Mouse (Mus musculus): Measurements from ENCODE around the gene Ppm1h. TPM values are rescaled to one million over a fixed set of nuclear protein-coding genes. Genes with fewer than 3 reads are reported as not detected.

The Ppm1h gene
- polyA plus RNA-seq, 1 experiment from 2014 or later: 7.6 TPM

DNA sequence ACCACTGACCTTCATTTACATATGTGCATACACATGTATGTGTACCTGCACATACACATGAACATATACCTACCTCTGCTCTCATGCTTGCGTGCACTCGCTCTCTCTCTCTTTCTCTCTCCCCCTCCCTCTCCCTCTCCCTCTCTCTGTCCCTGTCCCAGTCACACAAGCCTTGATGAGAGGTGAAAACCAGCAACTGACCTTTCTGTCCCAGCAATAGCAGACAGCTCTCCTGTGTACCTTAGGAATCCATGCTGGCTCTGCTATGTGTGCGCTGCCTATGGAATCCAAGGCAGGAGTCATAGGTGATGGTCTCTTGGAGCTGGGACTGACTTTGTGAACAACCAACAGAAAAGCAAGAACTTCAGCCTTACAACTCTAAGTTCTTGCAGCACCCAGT is 53.6 kb downstream of the Ppm1h start:
- Histone ChIP-seq H3K9ac (no peak overlapping the region), H3K27me3 (no peaks in the 10 kb centered on the region)
- 95% methylated on average over 3 of the region's 3 CpGs for WGBS

GRCm38 (mm10) chr10:122734521-122734920 is 56.0 kb downstream of the Ppm1h start:
- Histone ChIP-seq H3K9ac (no peak overlapping the region), H3K9me3 (no peaks in the 10 kb centered on the region), H3K4me3 (no peak overlapping the region), H3K36me3 (no peaks in the 10 kb centered on the region), H3K27ac (no peak overlapping the region), H3K4me2 (no peak overlapping the region), H3K27me3 (no peaks in the 10 kb centered on the region), H3K4me1 (no peaks in the 10 kb centered on the region)
- 82% methylated on average over 4 of the region's 4 CpGs for WGBS
- no peak for ATAC-seq (ENCODE audit: borderline replicate concordance, extremely low read depth, low FRiP score, low TSS enrichment)

More for the DNA sequence above, 53.6 kb downstream of the Ppm1h start:
- Histone ChIP-seq H3K36me3 (no peaks in the 10 kb centered on the region), H3K4me2 (no peak overlapping the region), H3K9me3 (no peaks in the 10 kb centered on the region), H3K27ac (no peak overlapping the region), H3K4me3 (no peak overlapping the region), H3K4me1 (no peaks in the 10 kb centered on the region)
- no peak for ATAC-seq (ENCODE audit: borderline replicate concordance, extremely low read depth, low FRiP score, low TSS enrichment)

GRCm38 (mm10) chr10:122735284-122735784 is 56.8 kb downstream of the Ppm1h start:
- Histone ChIP-seq H3K9me3 (no peaks in the 10 kb centered on the region), H3K4me1 (no peaks in the 10 kb centered on the region), H3K27ac (no peak overlapping the region), H3K4me3 (no peak overlapping the region), H3K9ac (no peak overlapping the region), H3K4me2 (no peak overlapping the region), H3K27me3 (no peaks in the 10 kb centered on the region), H3K36me3 (no peaks in the 10 kb centered on the region)
- WGBS: 82% methylated on average over 7 of the region's 7 CpGs
- ATAC-seq (ENCODE audit: borderline replicate concordance, extremely low read depth, low FRiP score, low TSS enrichment): no peak

- H3K4me3 ChIP-seq: no peak overlapping the region
- no peak for ATAC-seq (ENCODE audit: borderline replicate concordance, extremely low read depth, low FRiP score, low TSS enrichment)
- H3K27ac ChIP-seq: no peak overlapping the region
- H3K4me1 ChIP-seq: no peaks in the 10 kb centered on the region
- no peak overlapping the region for H3K9ac ChIP-seq
- H3K9me3 ChIP-seq: no peaks in the 10 kb centered on the region
- WGBS: 75% methylated on average over 4 of the region's 4 CpGs
- no peaks in the 10 kb centered on the region for H3K27me3 ChIP-seq
- H3K4me2 ChIP-seq: no peak overlapping the region
- no peaks in the 10 kb centered on the region for H3K36me3 ChIP-seq
These were observed 58.3 kb downstream of the Ppm1h start for GRCm38 (mm10) chr10:122736835-122737234.

DNA sequence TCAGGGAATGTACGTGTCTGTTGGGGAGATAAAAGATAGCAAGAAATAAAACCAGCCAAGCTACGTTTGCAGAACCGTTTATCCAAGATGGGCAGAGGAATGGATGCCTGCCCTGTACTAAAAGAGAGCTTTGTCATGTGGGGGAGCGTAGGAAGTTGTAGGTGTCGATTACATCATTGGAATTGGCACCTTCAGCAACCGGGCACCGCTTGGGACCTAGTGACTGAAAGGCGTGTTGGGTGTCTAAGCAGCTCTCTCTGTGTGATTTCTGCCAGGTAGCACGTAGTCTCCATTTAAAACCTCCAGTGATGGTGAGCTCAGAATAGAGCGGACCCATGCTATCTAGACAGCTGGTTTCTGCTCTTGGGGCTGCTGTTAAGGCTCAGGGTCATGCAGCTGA is 60.0 kb downstream of the Ppm1h start:
- WGBS: 72% methylated on average over 10 of the region's 10 CpGs
- Histone ChIP-seq H3K27me3 (no peaks in the 10 kb centered on the region), H3K27ac (no peak overlapping the region), H3K9ac (no peak overlapping the region), H3K36me3 (no peaks in the 10 kb centered on the region), H3K4me2 (no peak overlapping the region), H3K4me1 (no peaks in the 10 kb centered on the region), H3K9me3 (no peaks in the 10 kb centered on the region), H3K4me3 (no peak overlapping the region)
- no peak for ATAC-seq (ENCODE audit: borderline replicate concordance, extremely low read depth, low FRiP score, low TSS enrichment)

DNA sequence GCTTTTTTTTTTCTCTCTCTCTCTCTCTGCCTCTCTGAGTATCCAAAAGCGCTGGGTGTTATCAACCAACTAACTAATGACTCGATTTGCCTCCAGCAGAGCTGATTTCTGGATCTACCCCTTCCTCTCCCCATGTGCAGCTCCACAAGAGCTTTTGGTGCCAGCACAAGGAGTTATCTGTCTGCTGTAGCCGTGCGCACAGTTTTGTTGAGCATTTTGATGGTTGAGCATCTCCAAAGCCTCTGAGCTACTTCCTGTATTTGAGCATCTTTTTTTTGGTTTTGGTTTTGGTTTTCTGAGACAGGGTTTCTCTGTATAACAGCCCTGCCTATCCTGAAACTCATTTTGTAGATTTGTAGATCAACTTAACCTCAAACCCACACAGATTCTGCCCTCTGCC is 60.5 kb downstream of the Ppm1h start:
- no peaks in the 10 kb centered on the region for H3K4me1 ChIP-seq
- no peak overlapping the region for H3K4me3 ChIP-seq
- no peak overlapping the region for H3K4me2 ChIP-seq
- WGBS: 81% methylated on average over 4 of the region's 4 CpGs
- H3K9me3 ChIP-seq: no peaks in the 10 kb centered on the region
- no peaks in the 10 kb centered on the region for H3K36me3 ChIP-seq
- no peaks in the 10 kb centered on the region for H3K27me3 ChIP-seq
- H3K9ac ChIP-seq: no peak overlapping the region
- H3K27ac ChIP-seq: no peak overlapping the region
- no peak for ATAC-seq (ENCODE audit: borderline replicate concordance, extremely low read depth, low FRiP score, low TSS enrichment)

- WGBS: 85% methylated on average over 4 of the region's 4 CpGs
- no peak for ATAC-seq (ENCODE audit: borderline replicate concordance, extremely low read depth, low FRiP score, low TSS enrichment)
- H3K4me3 ChIP-seq: no peak overlapping the region
- no peaks in the 10 kb centered on the region for H3K36me3 ChIP-seq
- H3K27ac ChIP-seq: no peak overlapping the region
- no peaks in the 10 kb centered on the region for H3K27me3 ChIP-seq
- H3K4me2 ChIP-seq: no peak overlapping the region
- H3K9me3 ChIP-seq: no peaks in the 10 kb centered on the region
- no peaks in the 10 kb centered on the region for H3K4me1 ChIP-seq
- no peak overlapping the region for H3K9ac ChIP-seq
These were observed 61.6 kb downstream of the Ppm1h start for GRCm38 (mm10) chr10:122740117-122740516.

DNA sequence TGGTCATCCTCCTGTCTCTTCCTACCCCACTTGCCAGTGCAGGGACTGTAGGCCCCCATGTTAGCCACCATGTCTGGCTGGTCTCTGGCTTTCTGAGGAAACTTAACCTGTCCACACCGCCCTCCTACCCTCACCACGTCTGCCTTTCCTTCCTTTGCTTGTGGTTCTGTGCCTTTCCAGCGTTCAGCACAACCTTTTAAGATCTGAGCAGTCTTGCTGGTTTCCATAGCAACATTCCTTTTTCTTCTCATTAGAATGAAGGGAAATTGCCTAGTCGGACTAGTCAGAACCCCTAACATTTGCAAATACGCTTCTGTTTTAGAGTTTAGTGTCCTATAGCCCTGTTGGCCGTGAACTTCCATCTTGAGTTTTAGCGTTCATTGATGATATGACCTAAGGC is 62.6 kb downstream of the Ppm1h start:
- H3K4me1 ChIP-seq: no peaks in the 10 kb centered on the region
- WGBS: 70% methylated on average over 7 of the region's 7 CpGs
- H3K36me3 ChIP-seq: no peaks in the 10 kb centered on the region
- no peak overlapping the region for H3K4me3 ChIP-seq
- H3K4me2 ChIP-seq: no peak overlapping the region
- no peaks in the 10 kb centered on the region for H3K27me3 ChIP-seq
- no peak for ATAC-seq (ENCODE audit: borderline replicate concordance, extremely low read depth, low FRiP score, low TSS enrichment)
- H3K9ac ChIP-seq: no peak overlapping the region
- H3K9me3 ChIP-seq: no peaks in the 10 kb centered on the region
- H3K27ac ChIP-seq: no peak overlapping the region

DNA sequence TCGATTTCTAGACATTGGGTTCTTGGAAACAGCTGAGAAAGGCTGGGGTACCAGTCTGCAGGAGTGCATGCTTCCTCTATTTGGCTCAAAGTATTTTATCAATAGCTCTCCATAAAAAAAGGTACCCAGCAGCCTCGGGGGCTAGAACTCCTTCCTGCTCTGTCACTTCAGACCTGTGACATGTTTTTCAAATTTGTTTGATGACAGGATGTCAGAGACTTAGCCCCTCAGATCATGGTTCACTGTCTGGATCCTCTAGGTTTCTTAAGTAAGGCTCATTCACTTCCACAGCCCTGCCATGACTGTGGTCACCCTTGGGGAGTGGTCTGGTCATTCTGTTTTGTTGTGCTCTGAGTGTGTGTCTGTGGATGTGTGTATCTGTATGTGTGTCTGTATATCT is 63.6 kb downstream of the Ppm1h start:
- Histone ChIP-seq H3K4me1 (no peaks in the 10 kb centered on the region), H3K9ac (no peak overlapping the region), H3K27ac (no peak overlapping the region), H3K9me3 (no peaks in the 10 kb centered on the region), H3K36me3 (no peaks in the 10 kb centered on the region), H3K27me3 (no peaks in the 10 kb centered on the region), H3K4me2 (no peak overlapping the region), H3K4me3 (no peak overlapping the region)
- WGBS: 50% methylated on average over 2 of the region's 2 CpGs
- ATAC-seq (ENCODE audit: borderline replicate concordance, extremely low read depth, low FRiP score, low TSS enrichment): no peak

- Histone ChIP-seq H3K36me3 (no peaks in the 10 kb centered on the region), H3K4me2 (no peak overlapping the region), H3K4me1 (no peaks in the 10 kb centered on the region), H3K27me3 (no peaks in the 10 kb centered on the region), H3K27ac (no peak overlapping the region), H3K4me3 (no peak overlapping the region), H3K9me3 (no peaks in the 10 kb centered on the region), H3K9ac (no peak overlapping the region)
- 93% methylated on average over 2 of the region's 2 CpGs for WGBS
- no peak for ATAC-seq (ENCODE audit: borderline replicate concordance, extremely low read depth, low FRiP score, low TSS enrichment)
These were observed 64.8 kb downstream of the Ppm1h start for GRCm38 (mm10) chr10:122743361-122743760.

DNA sequence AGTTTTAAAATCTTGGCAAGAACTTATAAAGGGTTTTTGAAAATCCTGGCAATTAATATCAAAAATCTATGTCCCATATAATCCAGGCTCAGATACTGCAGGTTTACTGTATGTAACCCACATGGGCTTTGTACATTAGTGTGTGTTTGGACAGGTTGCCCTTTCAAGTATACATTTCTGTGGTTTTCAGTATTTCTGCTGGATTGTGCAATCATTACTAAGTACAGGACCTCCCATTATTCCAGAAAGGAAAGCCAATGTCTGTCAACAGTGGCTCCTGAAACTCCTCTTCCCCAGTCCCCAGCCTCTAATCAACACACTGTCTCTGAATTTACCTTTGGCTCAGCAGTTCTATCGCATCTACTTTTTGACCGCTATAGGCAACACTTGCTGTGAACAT is 66.4 kb downstream of the Ppm1h start:
- Histone ChIP-seq H3K4me2 (no peak overlapping the region), H3K9me3 (no peaks in the 10 kb centered on the region), H3K27ac (no peak overlapping the region), H3K36me3 (no peaks in the 10 kb centered on the region), H3K9ac (no peak overlapping the region), H3K4me3 (no peak overlapping the region), H3K27me3 (no peaks in the 10 kb centered on the region), H3K4me1 (no peaks in the 10 kb centered on the region)
- no peak for ATAC-seq (ENCODE audit: borderline replicate concordance, extremely low read depth, low FRiP score, low TSS enrichment)
- WGBS: 92% methylated on average over 2 of the region's 2 CpGs

DNA sequence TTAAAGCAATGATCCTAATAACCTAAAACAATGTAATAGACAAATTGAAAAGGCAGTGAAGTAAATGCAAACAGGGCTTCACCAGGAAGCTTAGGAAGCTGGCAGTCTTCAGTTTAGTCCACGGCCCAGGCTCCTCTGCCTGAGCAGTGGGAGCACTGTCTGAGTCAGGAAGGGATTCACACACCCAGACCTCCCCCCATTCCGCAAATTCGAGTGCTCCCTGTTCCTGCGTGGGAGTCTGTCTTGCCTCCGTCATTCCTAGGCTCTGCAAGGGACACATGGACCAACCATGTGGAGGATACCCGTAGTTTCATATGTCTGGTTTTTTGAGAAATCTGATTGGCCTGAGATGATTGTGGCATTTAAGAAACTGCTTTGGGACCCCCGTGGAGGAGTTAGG is 67.6 kb downstream of the Ppm1h start:
- ATAC-seq (ENCODE audit: borderline replicate concordance, extremely low read depth, low FRiP score, low TSS enrichment): no peak
- no peaks in the 10 kb centered on the region for H3K4me1 ChIP-seq
- H3K9ac ChIP-seq: no peak overlapping the region
- H3K9me3 ChIP-seq: no peaks in the 10 kb centered on the region
- 66% methylated on average over 7 of the region's 7 CpGs for WGBS
- no peaks in the 10 kb centered on the region for H3K27me3 ChIP-seq
- no peak overlapping the region for H3K4me2 ChIP-seq
- no peak overlapping the region for H3K4me3 ChIP-seq
- no peak overlapping the region for H3K27ac ChIP-seq
- no peaks in the 10 kb centered on the region for H3K36me3 ChIP-seq

All from lung, embryonic 15.5 days (tissue).